Mouse (Mus musculus): ENCODE data around the gene Erf.
"Not testable (repeated sequence)": the region's sequence is repeated elsewhere in the genome, so short reads cannot be mapped to it uniquely, and the experiment has no call there.

Erf gene

GRCm38 (mm10) chr7:25267751-25268463 lies 17.3 kb upstream of the Erf start:
- DNase-seq (ENCODE audit: extremely low spot score, low read depth, low spot score): peak; percentile 99

- DNase-seq (ENCODE audit: extremely low spot score, low read depth, low spot score): peak; percentile 99
Observed at GRCm38 (mm10) chr7:25267301-25267750, 16.8 kb upstream of the Erf start, which contains the start of gene Cic. Gene Cic, plus strand, starts transcription at chr7:25267704.

GRCm38 (mm10) chr7:25266180-25266962 lies 15.8 kb upstream of the Erf start:
- no peak for DNase-seq (ENCODE audit: extremely low spot score, low read depth, low spot score)

DNA sequence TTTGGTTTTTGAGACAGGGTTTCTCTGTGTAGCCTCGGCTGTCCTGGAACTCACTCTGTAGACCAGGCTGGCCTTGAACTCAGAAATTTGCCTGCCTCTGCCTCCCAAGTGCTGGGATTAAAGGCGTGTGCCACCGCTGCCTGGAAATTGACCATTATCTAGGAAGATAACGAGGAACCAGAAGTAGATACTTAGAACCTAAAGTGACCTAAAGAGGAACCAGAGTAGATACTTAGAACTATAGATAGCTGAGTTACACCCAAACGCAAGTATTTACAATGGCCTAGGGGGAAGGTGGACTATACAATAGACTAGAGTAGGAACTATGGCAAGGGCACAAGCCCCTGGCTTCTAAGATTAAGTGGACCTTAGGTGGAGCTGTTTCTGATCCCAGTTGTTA lies 15.2 kb upstream of the Erf start:
- not testable (repeated sequence) for DNase-seq (ENCODE audit: extremely low spot score, low read depth, low spot score)

- no peak for DNase-seq (ENCODE audit: extremely low spot score, low read depth, low spot score)
Observed at GRCm38 (mm10) chr7:25263968-25264870, 13.7 kb upstream of the Erf start.

GRCm38 (mm10) chr7:25261896-25262295 lies 11.3 kb upstream of the Erf start:
- DNase-seq (ENCODE audit: extremely low spot score, low read depth, low spot score): no peak

DNA sequence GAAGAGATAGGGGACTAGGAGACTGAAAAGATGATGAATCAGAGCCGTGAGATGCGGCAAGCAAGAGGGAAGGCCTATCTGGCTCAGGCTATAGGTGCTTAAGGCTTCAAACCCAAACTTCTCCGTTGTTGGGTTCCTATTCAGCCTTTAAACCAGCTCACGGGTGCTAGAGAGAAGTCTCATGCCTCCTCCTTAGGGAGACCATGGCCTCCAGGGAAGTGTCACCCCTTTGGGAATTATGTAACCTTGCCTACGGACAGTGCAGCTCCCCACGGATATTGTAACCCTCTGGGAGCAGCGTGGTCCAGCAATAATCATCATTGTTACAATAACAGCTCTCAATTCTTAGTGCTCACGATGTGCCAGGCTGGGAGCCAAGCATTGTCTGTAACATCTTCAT lies 1.3 kb upstream of the Erf start:
- no peak for DNase-seq (ENCODE audit: extremely low spot score, low read depth, low spot score)

DNA sequence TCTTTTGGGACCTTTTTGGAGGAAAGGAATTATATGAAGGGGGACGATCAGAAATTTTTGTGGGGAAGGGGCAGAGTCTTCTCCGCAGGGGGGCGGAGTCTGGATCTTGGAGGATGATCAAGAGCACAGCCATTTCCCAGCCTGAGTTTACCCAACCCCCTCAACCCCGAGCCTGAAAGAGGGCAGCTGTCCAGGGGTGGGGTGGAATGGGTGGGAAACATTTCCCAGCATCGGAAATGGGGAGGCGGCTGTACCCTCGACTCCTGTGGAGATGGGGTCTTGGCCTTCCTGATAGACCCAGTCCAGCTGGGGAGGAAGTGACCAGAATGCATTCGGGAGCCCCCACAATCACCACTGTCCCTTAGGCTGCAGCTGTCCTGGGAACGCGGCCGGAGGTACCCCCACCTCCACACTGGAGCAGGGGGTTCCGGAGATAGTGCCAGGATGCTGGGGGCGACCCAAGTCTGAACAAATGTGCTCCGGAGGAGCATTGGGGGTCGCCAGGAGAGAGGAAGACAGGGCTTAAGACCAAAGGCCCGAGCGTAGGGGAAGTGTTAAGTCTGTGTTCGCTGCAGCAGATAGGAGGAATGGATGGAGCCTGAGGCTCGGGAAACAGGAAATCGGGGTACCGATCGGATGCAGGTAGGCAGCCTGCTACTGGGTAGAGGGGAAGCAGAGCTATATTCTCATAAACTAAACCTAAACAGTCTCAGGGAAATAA lies 670 bp upstream of the Erf start:
- DNase-seq (ENCODE audit: extremely low spot score, low read depth, low spot score): no peak

GRCm38 (mm10) chr7:25249314-25250140 lies 1.0 kb downstream of the Erf start:
- no peak for DNase-seq (ENCODE audit: extremely low spot score, low read depth, low spot score)

DNA sequence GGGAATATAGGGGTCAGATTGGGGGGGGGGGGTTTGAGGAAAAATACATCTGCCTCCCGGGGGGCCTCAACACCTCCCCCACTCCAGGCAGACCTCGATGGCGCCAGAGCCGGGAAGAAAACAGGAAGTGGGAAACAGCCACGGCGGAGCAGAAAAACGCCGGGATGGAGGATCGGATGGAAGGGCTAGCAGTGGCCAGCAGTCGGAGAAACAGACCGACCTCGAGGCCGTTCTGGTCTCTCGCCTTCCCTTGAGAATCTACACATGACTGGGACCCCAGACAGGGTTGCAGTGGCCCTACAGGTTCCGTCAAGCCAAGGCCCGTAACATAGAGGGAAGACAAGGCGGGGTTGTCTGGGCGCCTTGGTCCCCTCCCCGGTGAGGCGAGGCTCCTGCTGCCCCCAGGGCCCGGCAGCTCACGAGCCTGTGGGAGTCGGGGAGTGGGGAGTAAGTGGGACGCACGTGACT lies 1.7 kb downstream of the Erf start:
- no peak for DNase-seq (ENCODE audit: extremely low spot score, low read depth, low spot score)

GRCm38 (mm10) chr7:25248018-25248647 lies 2.4 kb downstream of the Erf start:
- no peak for DNase-seq (ENCODE audit: extremely low spot score, low read depth, low spot score)

- DNase-seq (ENCODE audit: extremely low spot score, low read depth, low spot score): no peak
Observed at GRCm38 (mm10) chr7:25247498-25247897, 3.1 kb downstream of the Erf start.

GRCm38 (mm10) chr7:25246759-25247137 lies 3.8 kb downstream of the Erf start:
- DNase-seq (ENCODE audit: extremely low spot score, low read depth, low spot score): no peak

GRCm38 (mm10) chr7:25246079-25246758 lies 4.3 kb downstream of the Erf start:
- DNase-seq (ENCODE audit: extremely low spot score, low read depth, low spot score): no peak

DNA sequence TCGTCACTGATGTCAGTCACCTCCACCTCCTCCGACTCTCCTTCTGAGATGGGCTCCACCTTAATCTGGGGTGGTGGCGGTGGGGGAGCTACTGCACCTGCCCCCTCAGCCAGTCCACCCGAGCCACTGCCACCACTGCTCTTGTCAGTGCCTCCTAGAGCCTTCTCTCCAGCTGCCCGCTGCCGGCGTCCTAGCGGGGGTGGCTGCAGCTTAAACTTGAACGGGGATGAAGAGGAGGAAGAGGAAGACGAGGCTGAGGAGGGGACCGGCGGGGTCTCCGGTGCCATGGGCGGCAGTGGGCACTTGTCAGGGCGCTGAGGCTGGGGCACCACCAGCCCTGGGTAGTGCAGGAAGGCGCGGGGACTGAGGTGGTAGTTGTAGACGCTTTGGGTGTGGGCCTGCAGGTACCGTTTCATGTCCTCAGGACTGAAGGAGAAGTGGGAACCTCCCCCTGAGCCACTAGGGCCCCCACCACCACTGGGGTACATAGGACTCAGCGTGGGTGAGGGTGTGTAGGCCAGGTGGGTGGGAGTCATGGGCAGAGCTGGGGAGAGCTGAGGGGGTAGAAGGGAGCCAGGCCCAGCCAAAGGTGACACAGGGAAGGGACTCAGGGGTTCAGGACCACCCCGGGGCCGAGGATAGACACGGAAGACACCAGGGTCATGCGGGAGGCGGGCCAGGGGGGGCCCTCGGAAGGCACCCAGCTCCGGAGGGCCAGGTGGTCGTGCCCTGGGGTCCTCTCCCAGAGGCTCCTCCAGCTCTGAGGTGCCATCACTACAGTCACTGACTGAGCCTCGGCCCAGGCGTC lies 5.8 kb downstream of the Erf start:
- DNase-seq (ENCODE audit: extremely low spot score, low read depth, low spot score): no peak

GRCm38 (mm10) chr7:25243361-25243760 lies 7.2 kb downstream of the Erf start:
- DNase-seq (ENCODE audit: extremely low spot score, low read depth, low spot score): no peak

GRCm38 (mm10) chr7:25241062-25241461 lies 9.5 kb downstream of the Erf start:
- no peak for DNase-seq (ENCODE audit: extremely low spot score, low read depth, low spot score)

GRCm38 (mm10) chr7:25240631-25241030 lies 9.9 kb downstream of the Erf start:
- DNase-seq (ENCODE audit: extremely low spot score, low read depth, low spot score): no peak
